Mouse (Mus musculus) cerebellum, adult 2 months (tissue): ENCODE data around the gene Slc40a1. TPM values are rescaled to one million over a fixed set of nuclear protein-coding genes. Genes with fewer than 3 reads are reported as not detected.

Experiments
- DNase-seq, 2 experiments: peaks; one replicate each; pipeline ENCODE4 v3.0.0; 2021
- H3K27ac ChIP-seq: fragments of 200-500 bp; 2 replicates; pipeline ENCODE4 v1.5.1; 2012; ENCODE audit warnings: low read length, control low read depth, inconsistent platforms; ENCODE audit not compliant: insufficient read depth
- H3K27me3 ChIP-seq: fragments of 200-500 bp; 2 replicates; pipeline ENCODE4 v1.6.1; 2012; ENCODE audit warnings: inconsistent platforms, mild to moderate bottlenecking, low read length, moderate library complexity; ENCODE audit not compliant: control insufficient read depth, insufficient read depth
- H3K4me1 ChIP-seq: fragments of 200-500 bp; 2 replicates; pipeline ENCODE4 v1.6.1; 2011; ENCODE audit warnings: low read length; ENCODE audit not compliant: control insufficient read depth, insufficient read depth
- H3K4me3 ChIP-seq: fragments of 200-500 bp; replicated peaks from 2 replicates; pipeline ENCODE3; 2011; ENCODE audit warnings: mild to moderate bottlenecking, low read depth, low read length, control low read depth; ENCODE audit not compliant: insufficient read depth
- CTCF ChIP-seq: fragments of 200-500 bp; IDR thresholded peaks from 2 replicates; pipeline ENCODE4 v1.5.1; 2011; ENCODE audit warnings: low read depth, mild to moderate bottlenecking, control low read depth, low read length, moderate library complexity, borderline replicate concordance; ENCODE audit not compliant: insufficient read depth
- POLR2A ChIP-seq: fragments of 200-500 bp; IDR thresholded peaks from 2 replicates; pipeline ENCODE4 v1.6.1; 2011; ENCODE audit warnings: low read length, control low read depth, borderline replicate concordance; ENCODE audit not compliant: insufficient read depth
- WGBS: fragments of 180-500 bp; shearing (Covaris S2); methylation state at CpG from one replicate; pipeline ENCODE4 v1.1.7; 2018; 5-methylcytosine and 5-hydroxymethylcytosine counted together
- polyA plus RNA-seq: library from polyadenylated mRNA; depleted of rRNA; stranded (reverse); fragments of >200 nt; gene quantifications from 2 replicates; pipeline ENCODE4 v1.2.3, GENCODE M21; 2012; rRNA removed

Slc40a1 gene
- polyA plus RNA-seq, 1 experiment: 8.6 TPM

DNA sequence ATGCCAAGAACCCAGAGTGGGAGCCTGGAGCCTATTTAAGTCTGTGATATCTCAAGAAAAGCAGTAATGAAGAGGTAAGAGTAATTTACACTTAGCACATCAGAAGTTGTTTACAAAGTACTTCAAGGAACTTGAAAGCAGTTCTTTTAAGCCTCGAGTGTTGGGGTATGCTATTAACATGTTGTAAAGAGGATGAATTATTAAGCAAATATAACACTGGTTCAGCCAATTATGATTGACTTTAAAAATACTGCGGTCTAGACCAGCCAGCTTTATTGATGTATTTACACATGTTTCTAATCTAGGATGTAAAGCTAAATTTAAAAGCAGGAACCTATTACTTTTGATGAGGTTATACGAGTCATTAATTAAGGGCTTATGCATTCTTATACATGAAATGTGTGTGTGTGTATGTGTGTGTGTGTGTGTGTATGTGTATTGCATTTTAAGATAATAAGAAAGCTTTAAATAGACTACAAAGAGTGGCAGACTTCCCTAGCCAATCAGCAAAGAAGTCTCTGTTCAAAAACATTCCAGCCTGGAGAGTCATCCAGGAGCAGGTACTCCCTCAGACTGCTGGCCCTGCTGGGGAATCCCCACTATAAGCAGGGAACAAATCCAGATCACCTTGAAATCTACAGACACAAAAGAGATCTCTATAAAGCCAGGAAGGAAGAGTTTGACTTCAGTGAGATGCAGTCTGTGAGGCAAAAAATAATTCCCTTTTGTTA is 59.9 kb downstream of the Slc40a1 start:
- Histone ChIP-seq H3K27me3 (no peaks in the 10 kb centered on the region), H3K4me3 (no peak overlapping the region), H3K27ac (no peak overlapping the region), H3K4me1 (no peaks in the 10 kb centered on the region)
- TF ChIP-seq POLR2A (no peak), CTCF (no peak)
- DNase-seq: no peak
- 82% methylated on average over 3 of the region's 3 CpGs for WGBS

GRCm38 (mm10) chr1:45865727-45866126 is 60.6 kb downstream of the Slc40a1 start:
- 80% methylated on average over 5 of the region's 5 CpGs for WGBS
- H3K4me1 ChIP-seq: no peaks in the 10 kb centered on the region
- no peak for TF ChIP-seq POLR2A
- no peak for TF ChIP-seq CTCF
- no peak overlapping the region for H3K27ac ChIP-seq
- no peaks in the 10 kb centered on the region for H3K27me3 ChIP-seq
- DNase-seq: no peak
- H3K4me3 ChIP-seq: no peak overlapping the region

DNA sequence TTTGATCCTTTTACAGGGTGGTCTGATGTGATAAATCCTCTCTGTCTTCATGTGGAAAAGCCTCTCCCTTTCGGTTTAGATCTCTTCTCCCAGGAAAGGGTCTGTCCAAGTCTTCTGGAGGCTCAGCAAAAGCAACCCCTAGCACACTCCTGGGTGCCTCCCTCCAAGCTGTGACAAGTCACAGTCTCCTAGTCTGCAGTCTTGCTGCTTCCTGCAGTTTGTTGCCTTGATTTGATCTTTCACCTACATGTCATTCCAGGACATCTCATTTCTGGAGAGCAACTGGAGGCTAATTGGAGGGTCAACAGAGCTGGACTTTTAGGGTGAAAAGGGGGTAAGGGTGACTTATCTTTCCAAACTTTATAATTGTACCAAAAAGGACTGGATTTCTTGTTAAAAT is 61.0 kb downstream of the Slc40a1 start:
- WGBS: 70% methylated on average over 1 of the region's 1 CpGs
- H3K27ac ChIP-seq: no peak overlapping the region
- TF ChIP-seq CTCF: no peak
- TF ChIP-seq POLR2A: no peak
- H3K27me3 ChIP-seq: no peaks in the 10 kb centered on the region
- no peaks in the 10 kb centered on the region for H3K4me1 ChIP-seq
- no peak overlapping the region for H3K4me3 ChIP-seq
- DNase-seq: no peak

DNA sequence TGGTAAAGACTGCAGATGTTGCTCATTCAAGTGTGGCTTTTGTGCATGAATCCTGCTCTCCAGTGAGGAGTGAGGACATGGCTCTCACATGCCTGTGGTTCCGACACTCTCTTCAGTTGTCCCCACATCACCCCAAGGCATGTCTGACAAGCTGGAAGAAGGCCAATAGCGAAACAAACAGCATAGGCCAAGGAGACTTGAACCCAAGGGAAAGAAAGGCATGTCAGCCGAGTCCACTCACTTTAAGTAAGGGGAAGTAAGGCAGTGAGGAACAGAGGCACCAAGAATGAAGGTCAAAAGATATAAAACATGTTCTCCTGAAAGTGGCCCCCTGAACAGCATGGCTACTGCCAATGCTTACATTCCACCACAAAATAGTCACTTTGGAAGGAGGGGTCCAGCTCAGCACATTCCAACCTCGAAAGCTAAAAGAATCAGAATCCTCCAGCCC is 61.7 kb downstream of the Slc40a1 start:
- DNase-seq: no peak
- no peak overlapping the region for H3K4me3 ChIP-seq
- TF ChIP-seq POLR2A (no peak), CTCF (no peak)
- 45% methylated on average over 4 of the region's 4 CpGs for WGBS
- no peak overlapping the region for H3K27ac ChIP-seq
- H3K4me1 ChIP-seq: no peaks in the 10 kb centered on the region
- H3K27me3 ChIP-seq: no peaks in the 10 kb centered on the region

- no peaks in the 10 kb centered on the region for H3K4me1 ChIP-seq
- no peaks in the 10 kb centered on the region for H3K27me3 ChIP-seq
- no peak overlapping the region for H3K27ac ChIP-seq
- no peak overlapping the region for H3K4me3 ChIP-seq
- 90% methylated on average over 3 of the region's 3 CpGs for WGBS
- DNase-seq: no peak
- TF ChIP-seq POLR2A (no peak), CTCF (no peak)
Observed at GRCm38 (mm10) chr1:45863641-45864040, 62.7 kb downstream of the Slc40a1 start.

- TF ChIP-seq POLR2A (no peak), CTCF (no peak)
- no peak for DNase-seq
- Histone ChIP-seq H3K4me1 (no peaks in the 10 kb centered on the region), H3K27me3 (no peaks in the 10 kb centered on the region), H3K27ac (no peak overlapping the region), H3K4me3 (no peak overlapping the region)
Observed at GRCm38 (mm10) chr1:45861162-45861561, 65.2 kb downstream of the Slc40a1 start.

GRCm38 (mm10) chr1:45860349-45860748 is 66.0 kb downstream of the Slc40a1 start:
- no peak for DNase-seq
- Histone ChIP-seq H3K4me1 (no peaks in the 10 kb centered on the region), H3K4me3 (no peak overlapping the region), H3K27me3 (no peaks in the 10 kb centered on the region), H3K27ac (no peak overlapping the region)
- 59% methylated on average over 5 of the region's 5 CpGs for WGBS
- no peak for TF ChIP-seq POLR2A
- TF ChIP-seq CTCF: no peak

Other genes with a start within 250 kb of the Slc40a1 start
- gene Wdr75, start 131.4 kb downstream of the Slc40a1 start, polyA plus RNA-seq: 35.3 and 40.6 TPM in 2 replicates
- gene Gm5269, start 36.2 kb downstream of the Slc40a1 start, polyA plus RNA-seq: not detected in 2 replicates
- gene Dnah7b, start 139.8 kb upstream of the Slc40a1 start, polyA plus RNA-seq: 12.3 and 13.0 TPM in 2 replicates